Mouse (Mus musculus) natural killer cell, adult 2 months (primary cell): ENCODE results near the gene Meis2.

ENCODE experiments used
- DNase-seq, 2 experiments: peaks; one replicate each; pipeline ENCODE4 v3.0.0; 2022; ENCODE audit warnings: low spot score in 2 of 2

Meis2 gene

GRCm38 (mm10) chr2:116051906-116052614 is 13.6 kb downstream of the Meis2 start:
- no peak for DNase-seq

- DNase-seq: no peak
Measured at GRCm38 (mm10) chr2:116049710-116050109, 15.9 kb downstream of the Meis2 start.

- DNase-seq: no peak
Measured at GRCm38 (mm10) chr2:116047365-116047764, 18.3 kb downstream of the Meis2 start.

GRCm38 (mm10) chr2:116045048-116045447 is 20.6 kb downstream of the Meis2 start:
- DNase-seq: no peak

- DNase-seq: no peak
Measured at GRCm38 (mm10) chr2:116042934-116043698, 22.5 kb downstream of the Meis2 start.

- DNase-seq: no peak
Measured at GRCm38 (mm10) chr2:116042447-116042846, 23.2 kb downstream of the Meis2 start.

GRCm38 (mm10) chr2:116041683-116042262 is 23.9 kb downstream of the Meis2 start:
- DNase-seq: no peak

GRCm38 (mm10) chr2:116035345-116035744 is 30.3 kb downstream of the Meis2 start:
- no peak for DNase-seq

GRCm38 (mm10) chr2:116028127-116028526 is 37.5 kb downstream of the Meis2 start:
- no peak for DNase-seq

GRCm38 (mm10) chr2:116022876-116023275 is 42.8 kb downstream of the Meis2 start:
- DNase-seq: no peak

GRCm38 (mm10) chr2:116021931-116022330 is 43.7 kb downstream of the Meis2 start:
- no peak for DNase-seq

- no peak for DNase-seq
Measured at GRCm38 (mm10) chr2:116021046-116021445, 44.6 kb downstream of the Meis2 start.

- DNase-seq: no peak
Measured at GRCm38 (mm10) chr2:116020451-116020951, 45.1 kb downstream of the Meis2 start.

- no peak for DNase-seq
Measured at GRCm38 (mm10) chr2:116019959-116020358, 45.7 kb downstream of the Meis2 start.

GRCm38 (mm10) chr2:116019466-116019794 is 46.2 kb downstream of the Meis2 start:
- no peak for DNase-seq

GRCm38 (mm10) chr2:116018781-116019465 is 46.7 kb downstream of the Meis2 start:
- no peak for DNase-seq

GRCm38 (mm10) chr2:116015520-116015919 is 50.1 kb downstream of the Meis2 start:
- DNase-seq: no peak

GRCm38 (mm10) chr2:116010469-116010868 is 55.2 kb downstream of the Meis2 start:
- DNase-seq: no peak

- DNase-seq: no peak
Measured at GRCm38 (mm10) chr2:116010061-116010460, 55.6 kb downstream of the Meis2 start.

GRCm38 (mm10) chr2:116009097-116009970 is 56.3 kb downstream of the Meis2 start:
- DNase-seq: no peak

GRCm38 (mm10) chr2:116002354-116002753 is 63.3 kb downstream of the Meis2 start:
- no peak for DNase-seq
